Mouse (Mus musculus): Measurements from ENCODE around the gene Sox13.

Gene Sox13

GRCm38 (mm10) chr1:133423543-133424480 is at the start of gene Sox13:
Gene Sox13, minus strand, starts transcription at chr1:133424377.
- DNase-seq (ENCODE audit: low spot score), result peak; percentile 61

DNA sequence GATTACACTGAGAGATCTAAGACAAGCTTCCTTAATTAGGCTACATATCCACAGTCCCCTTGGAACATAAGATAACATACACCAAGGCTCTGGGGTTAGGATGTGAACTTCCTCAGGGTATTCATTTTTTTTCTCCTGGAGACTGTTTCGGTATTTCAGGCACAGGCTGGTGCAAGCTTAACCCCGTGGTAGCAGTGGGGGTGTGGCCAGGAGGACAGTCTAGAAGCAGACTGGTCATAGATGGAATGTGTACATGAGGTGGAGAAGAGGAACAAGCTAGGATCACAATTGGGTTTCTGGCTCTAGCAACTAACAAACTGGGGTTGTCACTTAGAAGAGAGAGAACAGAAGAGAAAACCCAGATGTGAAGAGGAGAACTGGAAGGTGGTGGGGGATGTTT is 47.4 kb upstream of the Sox13 start:
- no peak for DNase-seq (ENCODE audit: low spot score)

- DNase-seq (ENCODE audit: low spot score), result no peak
Observed at GRCm38 (mm10) chr1:133471086-133471485, 46.9 kb upstream of the Sox13 start.

- no peak for DNase-seq (ENCODE audit: low spot score)
Observed at GRCm38 (mm10) chr1:133470242-133471025, 46.3 kb upstream of the Sox13 start.

- DNase-seq (ENCODE audit: low spot score), result no peak
Observed at GRCm38 (mm10) chr1:133469213-133469612, 45.0 kb upstream of the Sox13 start.

DNA sequence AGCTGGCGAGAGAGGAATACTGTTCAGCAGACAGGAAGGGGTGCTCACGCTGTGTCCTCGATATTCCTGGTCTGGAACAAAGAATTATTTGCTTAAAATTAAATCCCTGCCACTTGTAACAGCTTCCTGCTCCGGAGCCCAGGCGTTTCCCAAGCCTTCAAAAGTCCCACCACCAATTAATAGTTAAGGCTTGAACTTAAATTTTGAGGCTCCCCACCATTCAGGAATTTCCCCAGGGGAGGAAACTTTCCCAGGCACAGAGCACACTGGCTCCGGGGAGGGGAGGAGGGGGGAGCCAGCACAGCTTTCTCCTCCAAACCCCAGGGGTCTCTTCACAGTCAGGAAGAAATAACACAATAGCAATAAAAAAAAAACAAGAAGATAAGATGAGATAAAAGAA is 44.6 kb upstream of the Sox13 start:
- DNase-seq (ENCODE audit: low spot score), result no peak

DNA sequence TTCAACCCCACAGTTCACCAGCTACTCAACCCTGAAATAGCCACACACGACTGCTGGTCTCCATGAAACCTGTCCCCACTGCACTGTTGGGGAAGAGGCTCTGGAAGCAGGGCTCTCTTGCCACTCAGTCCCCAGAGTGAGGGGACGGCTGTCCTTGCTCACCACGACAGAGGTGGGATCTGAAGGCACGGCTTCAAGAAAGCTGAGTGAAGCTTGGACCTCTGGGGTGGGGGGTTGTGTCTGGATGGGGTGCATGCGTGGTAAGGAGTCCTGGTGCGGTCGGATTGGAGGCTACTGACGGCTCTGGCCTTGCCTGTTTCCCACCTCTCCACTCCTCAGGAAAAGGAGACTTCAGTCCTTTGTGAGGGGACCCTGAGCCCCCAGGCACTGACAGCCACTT is 43.7 kb upstream of the Sox13 start:
- no peak for DNase-seq (ENCODE audit: low spot score)

GRCm38 (mm10) chr1:133463138-133463537 is 39.0 kb upstream of the Sox13 start:
- no peak for DNase-seq (ENCODE audit: low spot score)

DNA sequence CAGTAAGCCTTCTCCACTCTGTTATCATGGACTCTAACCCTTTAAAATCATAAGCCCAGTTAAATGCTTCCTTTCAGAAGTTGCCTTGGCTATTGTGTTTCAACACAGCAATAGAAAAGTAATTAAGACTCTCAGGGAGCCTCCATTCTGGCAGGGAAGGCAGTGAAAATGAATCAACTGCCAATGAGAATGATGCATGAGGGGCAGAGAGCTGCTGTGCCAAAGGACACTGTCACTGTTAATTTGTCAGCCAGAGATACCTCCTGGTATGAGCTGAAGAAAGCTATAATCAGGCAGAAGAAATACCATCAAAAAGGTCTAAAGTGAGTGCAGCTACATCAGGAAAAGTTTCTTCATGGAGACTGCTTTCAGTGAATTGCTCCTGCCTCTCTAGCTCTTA is 36.8 kb upstream of the Sox13 start:
- DNase-seq (ENCODE audit: low spot score), result no peak

DNA sequence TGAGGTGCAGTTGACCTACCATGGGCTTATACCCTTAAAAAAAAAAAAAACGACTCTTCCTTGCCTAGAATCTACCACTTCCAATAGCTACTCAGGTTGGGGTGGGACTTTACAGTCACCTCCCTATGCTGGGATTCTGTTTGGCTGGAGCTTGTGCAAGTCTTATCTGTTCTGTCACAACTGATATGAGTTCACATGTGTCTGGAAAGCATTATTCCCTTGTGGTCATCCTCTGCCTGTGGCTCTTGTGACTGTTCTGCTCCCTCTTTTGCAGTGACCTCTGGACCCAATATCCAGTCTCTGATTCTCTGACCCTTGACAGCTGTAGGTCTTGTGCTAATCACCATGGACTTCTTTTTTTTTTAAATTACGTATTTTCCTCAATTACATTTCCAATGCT is 31.9 kb upstream of the Sox13 start:
- no peak for DNase-seq (ENCODE audit: low spot score)

DNA sequence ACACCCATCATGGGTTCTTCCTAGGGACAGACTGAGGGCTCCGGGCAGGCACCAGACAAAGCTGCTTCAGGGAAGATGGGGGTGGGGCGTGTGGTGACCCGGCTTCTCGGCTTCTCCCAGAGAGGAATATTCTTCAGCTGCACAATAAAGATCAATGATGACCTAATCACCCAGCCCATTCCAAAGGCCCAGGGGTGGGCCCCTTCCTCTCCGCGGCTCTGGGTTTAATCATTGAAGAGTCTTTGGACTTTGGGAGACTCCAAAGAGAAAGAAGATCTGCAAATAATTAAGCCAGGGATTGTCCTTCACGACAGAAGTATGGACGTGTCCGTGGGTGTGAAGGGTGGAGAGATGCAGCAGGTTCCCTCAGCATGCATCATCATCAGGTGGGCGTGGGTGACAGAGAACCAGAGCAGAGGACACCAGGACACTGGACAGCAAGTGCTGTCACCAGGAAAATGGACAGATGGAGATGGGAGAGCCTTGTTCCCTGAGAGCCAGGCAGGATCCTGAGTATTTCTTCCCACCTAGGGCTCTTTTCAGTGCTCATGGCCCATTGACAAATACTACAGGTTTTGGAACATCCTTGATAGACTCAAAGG is 28.5 kb upstream of the Sox13 start:
- no peak for DNase-seq (ENCODE audit: low spot score)

DNA sequence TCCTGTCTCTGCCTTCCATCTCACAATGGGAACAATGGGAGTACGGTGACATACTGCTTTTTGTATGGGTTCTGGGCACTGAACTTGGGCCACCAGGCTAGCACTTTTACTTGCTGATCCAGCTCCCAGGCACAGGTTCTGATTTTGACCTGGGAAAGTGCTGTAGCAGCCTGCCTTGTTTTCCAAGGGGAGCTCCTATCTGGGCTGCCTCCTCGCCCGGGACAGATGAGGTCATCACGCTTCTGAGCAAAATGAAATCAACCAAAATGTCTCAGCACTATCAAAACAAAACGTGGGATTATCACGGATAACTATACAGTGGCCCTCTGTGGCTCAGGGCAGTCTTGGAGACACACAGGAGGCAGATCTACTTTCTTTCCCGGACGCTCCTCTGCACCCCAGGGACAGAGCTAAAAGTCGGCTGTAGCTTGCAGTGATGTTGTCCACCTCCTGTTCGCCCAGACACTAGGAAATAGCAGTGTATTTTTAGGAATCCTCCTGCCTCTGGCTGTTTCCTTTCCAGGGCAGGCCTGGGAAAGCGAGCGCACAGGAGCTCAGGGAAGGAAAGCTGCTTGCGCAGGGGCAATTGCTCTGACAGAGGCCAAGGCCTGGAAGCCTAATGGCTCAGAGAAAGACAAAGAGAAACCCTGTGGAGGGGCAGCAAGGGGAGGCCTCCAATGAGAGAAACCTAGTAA is 27.8 kb upstream of the Sox13 start:
- DNase-seq (ENCODE audit: low spot score), result no peak

DNA sequence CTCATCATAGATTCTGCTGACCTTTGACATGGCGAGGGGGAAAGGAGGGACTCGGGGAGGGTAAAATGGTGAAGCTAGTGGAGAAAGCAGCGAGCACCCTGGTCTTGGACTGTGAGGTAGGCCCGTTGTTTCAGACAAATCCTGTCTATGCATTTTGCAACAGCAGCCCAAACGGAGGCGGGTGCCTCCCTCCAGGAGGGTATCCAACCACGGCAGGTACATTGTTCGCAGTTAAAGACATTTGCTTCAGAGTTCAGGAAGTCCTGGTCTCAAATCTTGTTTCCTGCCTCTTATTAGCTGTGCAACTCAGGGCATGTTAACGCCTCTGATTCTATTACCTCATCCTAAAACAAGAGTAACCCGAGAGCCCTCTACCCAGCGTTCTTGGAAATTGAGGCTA is 26.8 kb upstream of the Sox13 start:
- DNase-seq (ENCODE audit: low spot score), result no peak

- no peak for DNase-seq (ENCODE audit: low spot score)
Observed at GRCm38 (mm10) chr1:133448351-133448931, 24.3 kb upstream of the Sox13 start.

- DNase-seq (ENCODE audit: low spot score), result no peak
Observed at GRCm38 (mm10) chr1:133446291-133446690, 22.1 kb upstream of the Sox13 start.

DNA sequence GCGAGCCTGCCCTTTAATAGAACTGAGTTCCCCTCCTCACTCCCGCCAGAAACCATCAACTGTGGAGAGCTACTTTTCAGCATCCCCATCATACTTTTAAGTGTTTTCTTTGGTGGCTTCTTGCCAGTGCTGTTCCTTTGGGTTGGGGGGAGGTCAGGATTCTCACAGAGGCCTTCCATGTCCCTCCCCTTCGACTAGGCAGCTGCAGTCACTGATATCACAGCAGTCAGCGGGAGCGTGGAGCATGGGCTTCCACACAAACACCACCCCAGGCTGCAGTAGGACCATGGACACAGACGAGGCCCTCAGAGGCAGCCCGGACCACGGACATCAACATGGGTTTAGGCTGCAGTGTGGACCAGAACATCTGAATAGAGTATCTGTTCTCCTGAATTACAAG is 20.1 kb upstream of the Sox13 start:
- no peak for DNase-seq (ENCODE audit: low spot score)

GRCm38 (mm10) chr1:133437916-133438683 is 13.9 kb upstream of the Sox13 start:
- DNase-seq (ENCODE audit: low spot score), result no peak

DNA sequence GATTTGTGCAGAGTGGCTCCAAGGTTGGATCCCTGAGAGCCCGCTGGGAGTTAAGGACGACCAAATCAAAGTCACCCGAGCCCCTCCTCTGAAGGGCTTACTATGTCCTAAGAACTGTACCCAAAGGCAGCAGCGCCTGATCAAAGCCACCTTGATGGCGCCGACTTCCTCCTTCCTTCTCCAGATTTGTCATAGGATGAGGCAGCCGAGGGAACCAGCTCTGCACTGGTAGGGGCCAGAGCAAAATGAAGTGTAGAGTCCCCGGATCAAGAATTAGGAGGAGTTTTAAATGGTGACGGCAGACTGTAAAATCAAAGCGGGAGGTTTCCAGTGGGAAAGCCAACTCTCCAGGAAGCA is 10.6 kb upstream of the Sox13 start:
- no peak for DNase-seq (ENCODE audit: low spot score)

- no peak for DNase-seq (ENCODE audit: low spot score)
Observed at GRCm38 (mm10) chr1:133434018-133434755, 10.0 kb upstream of the Sox13 start.

DNA sequence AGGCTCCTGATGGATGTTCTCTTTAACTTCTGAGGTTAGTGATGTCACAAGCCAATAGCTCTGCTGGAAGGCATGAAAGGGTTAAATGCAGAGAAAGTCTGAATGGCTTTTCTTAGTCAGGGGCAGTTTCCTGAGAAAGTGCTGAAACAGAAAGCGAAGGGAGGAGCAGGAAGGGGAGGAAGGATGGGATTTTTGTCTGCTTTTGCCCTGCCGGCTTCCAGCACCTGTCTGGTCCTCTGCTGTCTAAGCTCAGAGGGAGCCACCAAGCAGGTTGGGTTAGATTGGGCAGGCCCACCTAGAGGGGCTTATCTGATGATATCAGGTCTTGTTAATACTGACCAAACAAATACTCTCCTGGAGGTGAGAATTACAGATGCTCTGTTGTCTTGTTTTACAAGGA is 8.4 kb upstream of the Sox13 start:
- DNase-seq (ENCODE audit: low spot score), result no peak

All from urinary bladder, postnatal 25 days (tissue).